Mouse (Mus musculus) embryonic facial prominence, embryonic 12.5 days (tissue): Measurements from ENCODE around the gene Golph3. TPM values are rescaled to one million over a fixed set of nuclear protein-coding genes. Genes with fewer than 3 reads are reported as not detected.

Source experiments
- ATAC-seq: fragments of 200-750 bp; cut with Nextera tagmentation; 2 replicates; pipeline ENCODE4 v1.8.0; 2017; ENCODE audit not compliant: insufficient number of reproducible peaks, insufficient read depth, low FRiP score, low TSS enrichment
- H3K27ac ChIP-seq: fragments of 300-500 bp; sonication (generic); 2 replicates; pipeline ENCODE4 v1.5.1; 2016; ENCODE audit warnings: mild to moderate bottlenecking
- H3K27me3 ChIP-seq: fragments of 300-500 bp; sonication (generic); 2 replicates; pipeline ENCODE4 v1.6.1; 2016; ENCODE audit warnings: mild to moderate bottlenecking, moderate library complexity
- H3K36me3 ChIP-seq: fragments of 300-500 bp; sonication (generic); 2 replicates; pipeline ENCODE4 v1.6.1; 2016; ENCODE audit warnings: mild to moderate bottlenecking
- H3K4me1 ChIP-seq: fragments of 300-500 bp; sonication (generic); 2 replicates; pipeline ENCODE4 v1.6.1; 2016
- H3K4me2 ChIP-seq: fragments of 300-500 bp; sonication (generic); replicated peaks from 2 replicates; pipeline ENCODE4 v1.6.1; 2016; ENCODE audit warnings: mild to moderate bottlenecking, moderate library complexity
- H3K4me3 ChIP-seq: fragments of 300-500 bp; sonication (generic); 2 replicates; pipeline ENCODE4 v1.5.1; 2016; ENCODE audit warnings: mild to moderate bottlenecking
- H3K9ac ChIP-seq: fragments of 300-500 bp; sonication (generic); 2 replicates; pipeline ENCODE4 v1.6.1; 2016; ENCODE audit warnings: mild to moderate bottlenecking, moderate library complexity
- H3K9me3 ChIP-seq: fragments of 300-500 bp; sonication (generic); 2 replicates; pipeline ENCODE4 v1.6.1; 2016; ENCODE audit warnings: mild to moderate bottlenecking, moderate library complexity
- WGBS: fragments of 180-500 bp; shearing (Covaris S2); methylation state at CpG from one replicate; pipeline ENCODE4 v1.1.7; 2016; 5-methylcytosine and 5-hydroxymethylcytosine counted together
- polyA plus RNA-seq: library from polyadenylated mRNA; unstranded; fragments of >200 nt; fragmentation: Nextera tagmentation; extraction: Ambion mirVana; gene quantifications from 2 replicates; pipeline ENCODE4 v1.2.1, GENCODE M21; 2016

Gene Golph3
- polyA plus RNA-seq, 1 experiment from 2014 or later: 104 TPM

GRCm38 (mm10) chr15:12301771-12302170 lies 19.5 kb upstream of the Golph3 start:
- no peak overlapping the region for H3K4me3 ChIP-seq
- no peak overlapping the region for H3K9ac ChIP-seq
- WGBS: 71% methylated on average over 5 of the region's 6 CpGs
- no peak for ATAC-seq
- H3K9me3 ChIP-seq: no peaks in the 10 kb centered on the region
- no peak overlapping the region for H3K27ac ChIP-seq
- no peaks in the 10 kb centered on the region for H3K4me1 ChIP-seq
- H3K4me2 ChIP-seq: no peak overlapping the region
- H3K36me3 ChIP-seq: no peaks in the 10 kb centered on the region
- H3K27me3 ChIP-seq: no peaks in the 10 kb centered on the region

GRCm38 (mm10) chr15:12306188-12307071 lies 14.8 kb upstream of the Golph3 start:
- no peak overlapping the region for H3K4me3 ChIP-seq
- no peaks in the 10 kb centered on the region for H3K4me1 ChIP-seq
- WGBS: 52% methylated on average over 8 of the region's 8 CpGs
- H3K9ac ChIP-seq: no peak overlapping the region
- H3K36me3 ChIP-seq: no peaks in the 10 kb centered on the region
- no peak overlapping the region for H3K27ac ChIP-seq
- ATAC-seq: no peak
- H3K27me3 ChIP-seq: no peaks in the 10 kb centered on the region
- no peaks in the 10 kb centered on the region for H3K9me3 ChIP-seq
- H3K4me2 ChIP-seq: no peak overlapping the region

- H3K9ac ChIP-seq: no peak overlapping the region
- H3K27ac ChIP-seq: no peak overlapping the region
- H3K4me1 ChIP-seq: no peaks in the 10 kb centered on the region
- H3K27me3 ChIP-seq: no peaks in the 10 kb centered on the region
- no peaks in the 10 kb centered on the region for H3K36me3 ChIP-seq
- no peak for ATAC-seq
- no peaks in the 10 kb centered on the region for H3K9me3 ChIP-seq
- H3K4me2 ChIP-seq: no peak overlapping the region
- WGBS: 70% methylated on average over 4 of the region's 4 CpGs
- H3K4me3 ChIP-seq: no peak overlapping the region
These were observed 14.1 kb upstream of the Golph3 start for GRCm38 (mm10) chr15:12307114-12307513.

GRCm38 (mm10) chr15:12308539-12308938 lies 12.7 kb upstream of the Golph3 start:
- no peak overlapping the region for H3K4me2 ChIP-seq
- no peak overlapping the region for H3K4me3 ChIP-seq
- H3K36me3 ChIP-seq: no peaks in the 10 kb centered on the region
- H3K4me1 ChIP-seq: no peaks in the 10 kb centered on the region
- whole genome bisulfite sequencing: 83% methylated on average over 5 of the region's 5 CpGs
- H3K27ac ChIP-seq: no peak overlapping the region
- no peaks in the 10 kb centered on the region for H3K9me3 ChIP-seq
- no peak overlapping the region for H3K9ac ChIP-seq
- no peaks in the 10 kb centered on the region for H3K27me3 ChIP-seq
- ATAC-seq: no peak

- no peaks in the 10 kb centered on the region for H3K27me3 ChIP-seq
- no peak for ATAC-seq
- no peaks in the 10 kb centered on the region for H3K4me1 ChIP-seq
- H3K4me2 ChIP-seq: no peak overlapping the region
- no peak overlapping the region for H3K9ac ChIP-seq
- 85% methylated on average over 4 of the region's 4 CpGs for WGBS
- H3K36me3 ChIP-seq: no peaks in the 10 kb centered on the region
- no peaks in the 10 kb centered on the region for H3K9me3 ChIP-seq
- H3K27ac ChIP-seq: no peak overlapping the region
- no peak overlapping the region for H3K4me3 ChIP-seq
These were observed 10.6 kb upstream of the Golph3 start for GRCm38 (mm10) chr15:12310676-12311075.

- H3K9me3 ChIP-seq: no peaks in the 10 kb centered on the region
- no peaks in the 10 kb centered on the region for H3K27me3 ChIP-seq
- WGBS: 89% methylated on average over 7 of the region's 7 CpGs
- H3K27ac ChIP-seq: no peak overlapping the region
- H3K4me2 ChIP-seq: no peak overlapping the region
- no peak overlapping the region for H3K9ac ChIP-seq
- no peaks in the 10 kb centered on the region for H3K4me1 ChIP-seq
- ATAC-seq: no peak
- H3K4me3 ChIP-seq: no peak overlapping the region
- no peaks in the 10 kb centered on the region for H3K36me3 ChIP-seq
These were observed 9.8 kb upstream of the Golph3 start for GRCm38 (mm10) chr15:12311465-12311864.

GRCm38 (mm10) chr15:12313255-12313654 lies 8.0 kb upstream of the Golph3 start:
- H3K36me3 ChIP-seq: no peaks in the 10 kb centered on the region
- no peaks in the 10 kb centered on the region for H3K9me3 ChIP-seq
- ATAC-seq: no peak
- no peaks in the 10 kb centered on the region for H3K4me1 ChIP-seq
- H3K4me3 ChIP-seq: no peak overlapping the region
- H3K27ac ChIP-seq: no peak overlapping the region
- 16% methylated on average over 1 of the region's 1 CpGs for WGBS
- no peaks in the 10 kb centered on the region for H3K27me3 ChIP-seq
- H3K9ac ChIP-seq: no peak overlapping the region
- H3K4me2 ChIP-seq: no peak overlapping the region

GRCm38 (mm10) chr15:12314584-12314983 lies 6.7 kb upstream of the Golph3 start:
- Histone ChIP-seq H3K36me3 (no peaks in the 10 kb centered on the region), H3K9me3 (no peaks in the 10 kb centered on the region), H3K4me2 (no peak overlapping the region), H3K4me3 (no peak overlapping the region), H3K9ac (no peak overlapping the region), H3K27me3 (no peaks in the 10 kb centered on the region), H3K4me1 (no peaks in the 10 kb centered on the region), H3K27ac (no peak overlapping the region)
- 76% methylated on average over 5 of the region's 5 CpGs for WGBS
- no peak for ATAC-seq

- H3K27me3 ChIP-seq: peaks cover 3% of the 10 kb centered on the region; the same call in 1 of the 2 replicates
- no peak overlapping the region for H3K27ac ChIP-seq
- H3K4me1 ChIP-seq: no peaks in the 10 kb centered on the region
- H3K4me3 ChIP-seq: no peak overlapping the region
- WGBS: 45% methylated on average over 2 of the region's 2 CpGs
- H3K9me3 ChIP-seq: no peaks in the 10 kb centered on the region
- no peaks in the 10 kb centered on the region for H3K36me3 ChIP-seq
- no peak for ATAC-seq
- no peak overlapping the region for H3K9ac ChIP-seq
- no peak overlapping the region for H3K4me2 ChIP-seq
These were observed 5.3 kb upstream of the Golph3 start for GRCm38 (mm10) chr15:12315996-12316395.

GRCm38 (mm10) chr15:12317290-12317689 lies 4.0 kb upstream of the Golph3 start:
- Histone ChIP-seq H3K27ac (no peak overlapping the region), H3K36me3 (no peaks in the 10 kb centered on the region), H3K4me2 (no peak overlapping the region), H3K9ac (no peak overlapping the region), H3K9me3 (no peaks in the 10 kb centered on the region), H3K4me1 (no peaks in the 10 kb centered on the region), H3K27me3 (peaks cover 3% of the 10 kb centered on the region; the same call in 1 of the 2 replicates), H3K4me3 (no peak overlapping the region)
- 88% methylated on average over 5 of the region's 5 CpGs for WGBS
- ATAC-seq: no peak

- no peak overlapping the region for H3K4me2 ChIP-seq
- H3K27me3 ChIP-seq: peaks cover 3% of the 10 kb centered on the region; the same call in 1 of the 2 replicates
- no peaks in the 10 kb centered on the region for H3K9me3 ChIP-seq
- no peak overlapping the region for H3K4me3 ChIP-seq
- H3K9ac ChIP-seq: no peak overlapping the region
- no peak for ATAC-seq
- no peak overlapping the region for H3K27ac ChIP-seq
- H3K4me1 ChIP-seq: peaks cover 4% of the 10 kb centered on the region; the same call in 1 of the 2 replicates
- WGBS: 86% methylated on average over 8 of the region's 8 CpGs
- H3K36me3 ChIP-seq: no peaks in the 10 kb centered on the region
These were observed 2.8 kb upstream of the Golph3 start for GRCm38 (mm10) chr15:12318451-12318850.

- Histone ChIP-seq H3K4me3 (no peak overlapping the region), H3K27ac (no peak overlapping the region), H3K9ac (no peak overlapping the region), H3K4me1 (peaks cover 9% of the 10 kb centered on the region), H3K4me2 (0 out of 2 replicates have a peak overlapping the region, but pooled peaks have one; percentile 75), H3K9me3 (no peaks in the 10 kb centered on the region), H3K36me3 (no peaks in the 10 kb centered on the region), H3K27me3 (peaks cover 3% of the 10 kb centered on the region; the same call in 1 of the 2 replicates)
- WGBS: 47% methylated on average over 5 of the region's 5 CpGs
- no peak for ATAC-seq
These were observed 1.4 kb upstream of the Golph3 start for GRCm38 (mm10) chr15:12319889-12320288.
